Mouse (Mus musculus) lung, adult 2 months (tissue): ENCODE measurements around the gene Ccdc78.

ENCODE experiments used
- CTCF ChIP-seq: fragments of 200-500 bp; IDR thresholded peaks from 2 replicates; pipeline ENCODE4 v1.5.1; 2011; ENCODE audit warnings: mild to moderate bottlenecking, low read length, control low read depth; ENCODE audit not compliant: insufficient read depth
- POLR2A ChIP-seq: fragments of 200-500 bp; IDR thresholded peaks from 2 replicates; pipeline ENCODE4 v1.6.1; 2011; ENCODE audit warnings: low read depth, mild to moderate bottlenecking, control low read depth, low read length, borderline replicate concordance; ENCODE audit errors: extremely low read depth

DNA sequence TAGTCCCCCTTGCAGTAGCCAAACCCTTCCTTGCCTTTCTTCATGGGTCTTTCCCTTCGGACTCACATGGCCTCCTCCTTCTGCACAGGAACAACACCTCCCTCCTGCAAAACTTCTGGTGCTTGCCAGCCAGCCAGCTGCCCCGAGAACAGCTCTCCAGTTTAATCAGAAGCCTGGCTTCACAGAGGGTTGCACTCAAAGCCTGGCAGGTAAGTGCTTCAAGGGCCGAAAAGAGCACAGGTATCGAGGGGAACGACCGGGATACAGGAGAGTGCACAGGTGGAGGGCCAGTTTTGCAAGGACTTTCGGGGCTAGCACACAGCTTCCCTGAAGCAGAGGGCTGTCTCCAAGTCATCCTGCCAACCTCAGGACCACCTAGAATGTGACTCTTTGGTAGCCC, 47.5 kb upstream of the Ccdc78 start:
- TF ChIP-seq CTCF (no peak), POLR2A (no peak)
